Mouse (Mus musculus) cerebellum, postnatal 14 days (tissue): Measurements from ENCODE around the gene Zfand3.

Source experiments
- DNase-seq, 2 experiments: peaks; one replicate each; pipeline ENCODE4 v3.0.0; 2021; ENCODE audit warnings: mixed read lengths in 2 of 2

Gene Zfand3

GRCm38 (mm10) chr17:30232698-30233097 is 228.2 kb downstream of the Zfand3 start:
- peak; percentile 42 to 48 for DNase-seq

GRCm38 (mm10) chr17:30235380-30235779 is 230.8 kb downstream of the Zfand3 start:
- DNase-seq = no peak

- no peak for DNase-seq
These were observed 232.1 kb downstream of the Zfand3 start for GRCm38 (mm10) chr17:30236611-30237010.

GRCm38 (mm10) chr17:30237600-30237999 is 233.1 kb downstream of the Zfand3 start:
- DNase-seq = no peak

- no peak for DNase-seq
These were observed 234.9 kb downstream of the Zfand3 start for GRCm38 (mm10) chr17:30239458-30239857.

- DNase-seq = peak; percentile 56 to 67
These were observed 236.1 kb downstream of the Zfand3 start for GRCm38 (mm10) chr17:30240659-30241058.

GRCm38 (mm10) chr17:30241061-30241460 is 236.5 kb downstream of the Zfand3 start:
- peak in 1 of 2 experiments; percentile 64 for DNase-seq

- DNase-seq = peak; percentile 41 to 47
These were observed 237.3 kb downstream of the Zfand3 start for GRCm38 (mm10) chr17:30241720-30242322.

- peak; percentile 42 to 50 for DNase-seq
These were observed 238.1 kb downstream of the Zfand3 start for GRCm38 (mm10) chr17:30242647-30243046.

GRCm38 (mm10) chr17:30243540-30243939 is 239.0 kb downstream of the Zfand3 start:
- DNase-seq = no peak

- peak in 1 of 2 experiments; percentile 28 for DNase-seq
These were observed 240.2 kb downstream of the Zfand3 start for GRCm38 (mm10) chr17:30244651-30245307.

GRCm38 (mm10) chr17:30245308-30245706 is 240.8 kb downstream of the Zfand3 start:
- DNase-seq = no peak

- no peak for DNase-seq
These were observed 248.5 kb downstream of the Zfand3 start for GRCm38 (mm10) chr17:30253028-30253427.

- no peak for DNase-seq
These were observed 249.4 kb downstream of the Zfand3 start for GRCm38 (mm10) chr17:30253924-30254323.

GRCm38 (mm10) chr17:30255928-30256560 is 251.5 kb downstream of the Zfand3 start:
- no peak for DNase-seq

- DNase-seq = no peak
These were observed 253.9 kb downstream of the Zfand3 start for GRCm38 (mm10) chr17:30258480-30258879.

GRCm38 (mm10) chr17:30259938-30260337 is 255.4 kb downstream of the Zfand3 start:
- DNase-seq = no peak
